Comparison of ENCODE assay signal across 18 mouse cellular contexts in genomic region chr9:123953551-123953950, GRCm38 (mm10). TPM values are rescaled to one million over a fixed set of nuclear protein-coding genes. Genes with fewer than 3 reads are reported as not detected.
"Had no signal": no experiment of that assay in that cellular context is flagged by ENCODE, and none has a peak within 500 bp of the region (broad histone marks: within the 10 kb centered on the region; RNA-seq: fewer than 3 reads in every experiment).

No protein-coding gene starts in this region.

- H3K36me3 ChIP-seq: limb, embryonic 12.5 days; liver, embryonic 13.5 days; midbrain, embryonic 12.5 days; neural tube, embryonic 12.5 days had no signal

- H3K27ac ChIP-seq: limb, embryonic 12.5 days; liver, embryonic 13.5 days; midbrain, embryonic 12.5 days; neural tube, embryonic 12.5 days had no signal

- H3K4me3 ChIP-seq: limb, embryonic 12.5 days; liver, embryonic 13.5 days; midbrain, embryonic 12.5 days; myocyte; neural tube, embryonic 12.5 days had no signal

- H3K9me3 ChIP-seq: limb, embryonic 12.5 days; liver, embryonic 13.5 days; midbrain, embryonic 12.5 days; neural tube, embryonic 12.5 days had no signal

- H3K27me3 ChIP-seq: limb, embryonic 12.5 days; liver, embryonic 13.5 days; midbrain, embryonic 12.5 days; neural tube, embryonic 12.5 days had no signal

- H3K9ac ChIP-seq: limb, embryonic 12.5 days; liver, embryonic 13.5 days; liver, postnatal 0 days; midbrain, embryonic 12.5 days; neural tube, embryonic 12.5 days had no signal

- H3K4me2 ChIP-seq: limb, embryonic 12.5 days; liver, embryonic 13.5 days; midbrain, embryonic 12.5 days; neural tube, embryonic 12.5 days had no signal

- DNase-seq: kidney, adult 8-10 months; kidney, postnatal 36 days; liver; liver, embryonic 13.5 days; liver, postnatal 0 days; spleen, adult 18-20 months; thymus, postnatal 4 days had no signal

- ATAC-seq: intestine, postnatal 0 days; liver, postnatal 0 days had no signal

- H3K4me1 ChIP-seq: limb, embryonic 12.5 days; midbrain, embryonic 12.5 days; neural tube, embryonic 12.5 days had no signal

RNA-seq across cellular contexts. Expression of gene Ccr1, which starts 14.9 kb away (rescaled TPM):
- total RNA-seq: megakaryocyte-erythroid progenitor cell, adult 5-6 weeks had no signal
- polyA plus RNA-seq: myocyte had no signal

RNA-seq across cellular contexts. Expression of gene Ccr1l1, which starts 24.7 kb away (rescaled TPM):
- total RNA-seq: left cerebral cortex, postnatal 36 days; megakaryocyte-erythroid progenitor cell, adult 5-6 weeks; midbrain, postnatal 0 days had no signal
- polyA plus RNA-seq: intestine, postnatal 0 days; kidney, embryonic 16.5 days; limb, embryonic 12.5 days; liver, embryonic 13.5 days; liver, postnatal 0 days; lung, embryonic 16.5 days; midbrain, embryonic 12.5 days; midbrain, postnatal 0 days; myocyte; neural tube, embryonic 12.5 days; stomach, embryonic 16.5 days had no signal
